Mouse (Mus musculus) cerebellum, adult (tissue): ENCODE data around the gene Smim22.

Experiments used
- ATAC-seq: cut with Nextera tagmentation; 2 replicates; pipeline ENCODE4 v1.9.2; 2017; ENCODE audit warnings: mild to moderate bottlenecking, moderate library complexity, mixed read lengths; ENCODE audit not compliant: insufficient number of reproducible peaks, low FRiP score, low TSS enrichment

Gene Smim22

GRCm38 (mm10) chr16:5007492-5007891 lies 404 bp downstream of the Smim22 start:
- ATAC-seq: no peak

GRCm38 (mm10) chr16:5008076-5008475 lies 988 bp downstream of the Smim22 start:
- no peak for ATAC-seq

- no peak for ATAC-seq
These were observed 3.4 kb downstream of the Smim22 start for GRCm38 (mm10) chr16:5010371-5010935.

- ATAC-seq: no peak
These were observed 4.2 kb downstream of the Smim22 start for GRCm38 (mm10) chr16:5011285-5011684.

DNA sequence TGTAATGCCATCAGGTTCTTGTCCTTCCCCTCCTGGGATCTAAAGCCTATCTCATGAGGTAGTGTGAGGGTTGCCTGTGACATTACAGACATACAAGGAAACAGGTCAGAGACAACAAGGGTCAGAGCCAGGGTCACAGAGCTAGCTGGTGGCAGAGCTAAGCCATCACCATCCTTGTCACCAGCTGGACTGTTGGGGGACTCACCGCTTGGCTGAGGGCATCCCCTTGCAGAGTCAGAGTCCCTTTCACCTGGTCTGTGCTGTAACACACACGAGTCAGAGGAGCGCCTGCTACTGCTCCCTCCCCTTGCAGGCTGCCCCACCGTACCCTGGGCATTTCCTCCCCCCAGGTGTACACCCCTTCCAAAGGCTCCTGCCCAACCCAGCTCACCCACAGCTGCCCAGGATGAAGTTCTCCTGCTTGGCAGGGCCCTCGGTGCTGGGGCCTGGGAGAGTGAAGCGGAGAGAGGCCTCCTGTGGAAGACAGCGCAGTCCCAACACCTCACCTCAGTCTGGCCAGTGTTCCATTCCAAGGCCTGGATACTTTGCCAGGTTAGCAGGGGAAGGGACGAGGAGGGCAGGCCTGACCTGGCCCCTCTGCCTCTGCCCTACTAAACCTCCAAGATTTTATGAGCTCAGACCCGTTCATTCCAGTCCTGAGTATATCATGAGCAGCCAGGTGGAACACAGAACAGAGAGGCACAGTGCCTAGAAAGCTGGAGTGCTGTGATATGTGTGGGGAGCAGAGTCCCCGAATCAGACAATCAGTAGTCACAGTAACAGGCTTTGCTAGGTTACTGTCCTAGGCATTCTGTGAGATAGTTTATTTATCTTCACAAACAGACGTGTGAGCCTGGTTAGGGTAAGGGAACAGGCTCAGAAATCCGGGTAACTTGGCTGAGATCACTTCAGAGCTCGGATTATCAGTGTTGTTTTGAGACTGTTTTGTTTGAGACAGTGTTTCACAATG lies 5.2 kb downstream of the Smim22 start:
- no peak for ATAC-seq

DNA sequence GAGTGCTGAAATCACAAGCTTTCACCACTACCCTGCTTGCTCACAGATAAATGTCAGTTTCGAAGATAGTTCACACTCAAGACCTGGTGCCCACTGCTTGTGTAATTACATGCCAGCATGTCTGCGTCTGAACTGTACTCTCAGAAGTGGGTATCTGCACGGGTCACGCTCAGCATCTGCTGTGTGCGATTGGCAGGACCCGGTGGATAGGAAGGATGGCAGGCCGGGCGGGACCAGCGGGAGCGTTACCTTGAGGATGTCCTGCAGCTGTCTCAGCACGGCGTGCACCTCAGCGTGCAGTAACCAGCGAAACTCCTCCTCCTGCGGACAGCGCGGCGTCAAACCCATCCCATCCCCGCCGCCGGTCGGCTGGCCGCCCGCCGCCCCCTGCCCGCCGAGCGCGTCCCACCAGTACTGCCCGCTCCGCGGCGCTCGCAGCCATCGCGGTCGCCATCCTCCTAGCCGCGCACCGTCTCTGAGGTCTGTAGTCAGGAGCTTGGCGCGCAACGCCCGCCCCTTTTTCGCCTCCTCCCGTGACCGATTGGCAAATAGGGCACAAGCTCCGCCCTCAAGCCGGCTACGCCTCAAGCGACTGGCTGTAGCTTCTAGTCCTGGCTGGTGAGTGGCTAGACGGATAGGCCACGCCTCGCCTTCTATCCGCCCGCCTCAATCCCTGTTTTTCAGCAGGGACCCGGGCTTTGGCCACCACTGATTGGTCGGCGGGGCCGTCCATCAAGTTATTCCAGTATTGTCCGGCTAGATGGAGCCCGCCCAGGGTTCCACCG lies 6.2 kb downstream of the Smim22 start, which contains the start of gene Rogdi:
Gene Rogdi, minus strand, starts transcription at position 500 of the 785 bp plus-strand sequence.
- peak; percentile 99 for ATAC-seq

DNA sequence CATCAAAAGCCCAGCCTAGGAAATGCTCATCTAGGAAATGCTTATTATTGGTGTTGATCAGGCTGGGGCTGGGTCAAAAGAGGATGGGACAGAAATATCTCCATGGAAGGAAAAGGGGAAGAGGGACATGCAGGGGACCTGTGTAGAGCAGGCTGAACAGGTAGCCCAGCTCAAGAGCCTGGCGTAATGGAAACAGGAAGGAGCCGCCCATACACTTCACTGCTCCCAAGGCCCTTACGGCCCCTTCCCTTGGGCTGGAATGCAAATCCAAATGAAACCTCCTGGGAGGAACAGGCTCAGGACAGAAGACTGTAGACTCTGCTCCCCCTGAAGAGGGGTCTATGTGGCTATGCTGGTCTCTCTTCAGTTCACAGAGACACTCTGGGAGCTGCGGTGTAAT lies 7.5 kb downstream of the Smim22 start:
- no peak for ATAC-seq

DNA sequence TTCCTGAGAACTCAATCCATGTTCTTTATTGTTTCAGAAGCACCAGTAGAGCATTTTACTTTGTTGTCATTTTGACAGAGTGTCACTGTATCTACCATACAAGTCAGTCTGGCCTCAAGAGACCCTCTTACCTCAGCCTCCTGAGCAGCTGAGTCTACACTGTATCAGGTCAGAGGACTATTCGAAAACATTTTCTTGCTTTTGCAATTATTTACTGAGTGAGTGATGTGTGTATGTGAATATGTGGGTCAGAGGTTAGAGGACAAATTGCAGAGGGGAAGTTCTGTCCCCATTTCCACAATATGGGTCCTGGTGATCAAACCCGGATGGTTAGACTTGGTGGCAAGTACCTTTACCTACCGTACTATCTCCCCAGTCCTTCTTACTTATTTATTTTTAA lies 16.9 kb downstream of the Smim22 start:
- no peak for ATAC-seq

DNA sequence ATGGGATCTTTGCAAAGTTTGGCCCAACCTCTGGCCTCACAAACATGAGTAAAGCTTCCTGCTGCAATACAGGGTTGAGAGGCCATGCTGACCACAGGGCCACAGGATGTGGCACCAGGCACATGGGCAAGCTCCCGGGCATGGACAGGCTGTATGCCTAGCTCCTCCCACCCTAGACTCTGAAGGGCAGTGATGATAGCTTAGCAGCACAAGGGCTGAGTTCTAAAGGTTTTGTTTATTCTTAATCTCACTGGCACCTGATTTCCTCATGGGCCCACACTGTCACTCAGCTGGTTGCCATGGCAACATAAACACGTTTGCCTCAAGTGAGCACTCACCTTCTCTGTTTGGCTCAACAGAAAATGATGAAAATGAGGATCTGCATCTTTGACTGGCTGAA lies 22.8 kb downstream of the Smim22 start:
- ATAC-seq: no peak

DNA sequence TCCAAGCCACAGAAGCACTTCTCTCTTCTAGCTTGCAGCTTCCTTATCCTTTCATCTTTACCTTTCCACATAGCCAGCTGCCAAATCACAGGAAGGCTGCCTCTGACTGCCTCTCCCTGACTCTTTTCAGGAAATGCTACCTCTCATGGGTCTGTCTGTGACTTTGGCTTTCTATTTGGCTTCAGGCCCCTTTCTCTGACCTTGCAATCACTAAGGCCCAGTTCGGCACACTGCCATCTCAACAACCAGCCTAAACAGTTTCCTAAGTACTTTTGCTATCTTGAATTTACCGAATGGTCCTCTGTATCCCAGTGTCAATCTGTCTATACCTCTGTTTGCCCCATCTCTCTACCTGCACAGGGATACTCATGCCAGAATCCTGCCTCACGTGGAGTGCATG lies 28.5 kb downstream of the Smim22 start:
- no peak for ATAC-seq

DNA sequence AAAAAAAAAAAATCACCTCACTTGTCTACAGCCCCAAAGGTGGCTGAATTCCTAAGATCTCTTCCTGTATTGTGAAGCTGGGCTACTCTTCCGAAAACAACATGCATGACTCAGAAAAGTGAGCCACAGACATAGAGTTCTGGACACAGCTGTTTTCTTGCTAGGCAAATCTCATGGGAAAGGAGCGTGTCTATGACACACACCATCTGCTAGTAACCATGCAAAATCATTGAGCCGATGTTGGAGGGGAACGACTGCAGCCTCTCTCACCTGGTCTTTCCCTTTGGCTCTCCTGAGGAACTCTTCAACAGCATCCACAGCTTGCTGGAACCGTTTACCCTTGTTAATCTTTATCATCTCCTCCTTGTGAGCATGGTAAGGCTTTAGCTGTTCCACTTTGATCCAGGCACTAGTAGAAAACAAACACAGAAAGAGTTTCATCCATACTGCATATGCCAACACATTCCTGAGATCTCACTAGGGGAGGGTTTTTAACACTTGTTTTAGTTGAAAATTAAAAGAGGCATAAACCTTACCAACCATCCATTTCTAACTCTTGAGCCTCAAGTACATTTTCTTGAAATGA lies 29.7 kb downstream of the Smim22 start:
- no peak for ATAC-seq

GRCm38 (mm10) chr16:5045322-5045721 lies 38.2 kb downstream of the Smim22 start:
- ATAC-seq: no peak

GRCm38 (mm10) chr16:5049182-5049773 lies 42.2 kb downstream of the Smim22 start:
- peak; percentile 42; the same call in 1 of the 2 replicates for ATAC-seq

DNA sequence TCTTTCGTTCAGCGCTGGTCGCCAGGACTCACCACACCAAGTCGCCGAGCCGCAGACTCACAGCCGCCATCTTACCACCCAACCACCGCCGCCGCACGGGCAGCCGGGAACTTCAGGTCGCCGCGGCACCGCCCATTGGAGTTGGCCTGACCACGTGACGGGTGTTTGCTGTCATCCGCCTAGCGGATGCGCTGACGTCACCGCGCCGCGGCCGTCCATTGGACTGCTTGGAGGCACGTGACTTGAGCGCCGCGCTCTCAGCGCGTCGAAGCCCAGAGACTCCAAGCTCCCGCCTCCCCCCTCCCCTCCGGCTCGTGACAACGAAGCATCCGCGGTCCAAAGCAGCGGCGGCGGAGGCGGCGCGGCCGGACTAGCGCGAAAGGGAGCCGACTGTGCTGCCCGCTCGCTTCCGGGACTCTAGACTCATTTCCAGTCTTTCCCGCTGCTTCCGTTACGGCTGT lies 42.7 kb downstream of the Smim22 start, which contains the start of the genes Glyr1 and Ubn1:
Gene Glyr1, minus strand, starts transcription at position 90 of the 461 bp plus-strand sequence.
Gene Ubn1, plus strand, starts transcription at position 284 of the 461 bp plus-strand sequence.
- ATAC-seq: peak; percentile 98

- ATAC-seq: no peak; the same call in 1 of the 2 replicates
These were observed 43.4 kb downstream of the Smim22 start for GRCm38 (mm10) chr16:5050251-5051110.
